ENCODE assay signal across 21 mouse cellular contexts in genomic region chr4:85740478-85740877, GRCm38 (mm10).
"Had no signal": no experiment of that assay in that cellular context is flagged by ENCODE, and none has a peak within 500 bp of the region (broad histone marks: within the 10 kb centered on the region; RNA-seq: fewer than 3 reads in every experiment).

No protein-coding gene starts in this region.

- H3K9me3 ChIP-seq: liver, embryonic 13.5 days; liver, embryonic 15.5 days; midbrain, embryonic 10.5 days; midbrain, embryonic 12.5 days; neural tube, embryonic 13.5 days; neural tube, embryonic 15.5 days had no signal

- H3K4me2 ChIP-seq: liver, embryonic 11.5 days; liver, embryonic 13.5 days; liver, embryonic 15.5 days; midbrain, embryonic 12.5 days; neural tube, embryonic 13.5 days; neural tube, embryonic 15.5 days had no signal

- H3K4me1 ChIP-seq: liver, embryonic 13.5 days; liver, embryonic 15.5 days; neural tube, embryonic 15.5 days had no signal

- DNase-seq: liver; liver, embryonic 13.5 days; liver, postnatal 0 days; midbrain, embryonic 14.5 days; retina, postnatal 1 day; right cerebral cortex, adult 18-20 months; right cerebral cortex, postnatal 25 days; right cerebral cortex, postnatal 4 days; spleen, adult 18-20 months; thymus, adult 18-20 months; thymus, postnatal 14 days; thymus, postnatal 36 days had no signal

- ATAC-seq: liver, postnatal 0 days; midbrain, embryonic 16.5 days had no signal

- H3K27me3 ChIP-seq: liver, embryonic 13.5 days; liver, embryonic 15.5 days; neural tube, embryonic 13.5 days; neural tube, embryonic 15.5 days had no signal

- H3K4me3 ChIP-seq: liver, embryonic 13.5 days; liver, embryonic 15.5 days; midbrain, embryonic 10.5 days; midbrain, embryonic 12.5 days; myocyte; neural tube, embryonic 13.5 days; neural tube, embryonic 15.5 days had no signal

- H3K27ac ChIP-seq: liver, embryonic 13.5 days; liver, embryonic 15.5 days; macrophage; midbrain, embryonic 10.5 days; midbrain, embryonic 12.5 days; neural tube, embryonic 13.5 days; neural tube, embryonic 15.5 days had no signal

- H3K9ac ChIP-seq: liver, embryonic 13.5 days; liver, embryonic 15.5 days; liver, postnatal 0 days; midbrain, embryonic 12.5 days; neural tube, embryonic 13.5 days; neural tube, embryonic 15.5 days had no signal

- H3K36me3 ChIP-seq: liver, embryonic 13.5 days; liver, embryonic 15.5 days; midbrain, embryonic 10.5 days; midbrain, embryonic 12.5 days; neural tube, embryonic 13.5 days; neural tube, embryonic 15.5 days had no signal
